Mouse (Mus musculus): ENCODE results near the gene Gm6583. TPM values are rescaled to one million over a fixed set of nuclear protein-coding genes. Genes with fewer than 3 reads are reported as not detected.

Gm6583 gene
- 1.0 and 1.4 TPM in 2 replicates for polyA plus RNA-seq (2012; ENCODE audit: insufficient read depth, low replicate concordance)

- peak within 1 kb of the TSS; percentile 76 for H3K4me3 ChIP-seq (replicated peaks)
- no peaks in the 10 kb centered on the region for H3K27me3 ChIP-seq (replicated peaks)
- H3K4me1 ChIP-seq: peaks cover 97% of the 10 kb centered on the region
- TF ChIP-seq FLI1 (IDR thresholded peaks at IDR 0.05; ENCODE audit: low read length) (no peak), GATA1 (IDR thresholded peaks at IDR 0.05; ENCODE audit: borderline replicate concordance, low read length) (no peak)
- peaks cover 96% of the 10 kb centered on the region for H3K36me3 ChIP-seq (replicated peaks; ENCODE audit: low read length)
- no peaks in the 10 kb centered on the region for H3K9me3 ChIP-seq
These were observed at the start of gene Gm6583 for GRCm38 (mm10) chr5:112355910-112356309. TSS of gene Gm6583 (minus strand) at chr5:112356033.

- Histone ChIP-seq H3K27me3 (replicated peaks) (peaks cover 64% of the 10 kb centered on the region), H3K4me3 (replicated peaks) (no peak overlapping the region), H3K9me3 (peaks cover 7% of the 10 kb centered on the region), H3K36me3 (replicated peaks; ENCODE audit: low read length) (no peaks in the 10 kb centered on the region), H3K4me1 (peaks cover 7% of the 10 kb centered on the region)
- TF ChIP-seq FLI1 (IDR thresholded peaks at IDR 0.05; ENCODE audit: low read length) (no peak), GATA1 (IDR thresholded peaks at IDR 0.05; ENCODE audit: borderline replicate concordance, low read length) (no peak)
These were observed 46.6 kb upstream of the Gm6583 start for GRCm38 (mm10) chr5:112402437-112402836.

GRCm38 (mm10) chr5:112399284-112399683, 43.5 kb upstream of the Gm6583 start:
- peaks cover 11% of the 10 kb centered on the region for H3K4me1 ChIP-seq
- TF ChIP-seq FLI1 (IDR thresholded peaks at IDR 0.05; ENCODE audit: low read length) (no peak), GATA1 (IDR thresholded peaks at IDR 0.05; ENCODE audit: borderline replicate concordance, low read length) (no peak)
- peaks cover 71% of the 10 kb centered on the region for H3K27me3 ChIP-seq (replicated peaks)

GRCm38 (mm10) chr5:112396066-112396465, 40.2 kb upstream of the Gm6583 start:
- Histone ChIP-seq H3K9me3 (peaks cover 19% of the 10 kb centered on the region), H3K4me1 (peaks cover 24% of the 10 kb centered on the region), H3K4me3 (replicated peaks) (no peak overlapping the region), H3K36me3 (replicated peaks; ENCODE audit: low read length) (no peaks in the 10 kb centered on the region), H3K27me3 (replicated peaks) (peaks cover 90% of the 10 kb centered on the region)
- no peak for TF ChIP-seq FLI1 (IDR thresholded peaks at IDR 0.05; ENCODE audit: low read length)
- TF ChIP-seq GATA1 (IDR thresholded peaks at IDR 0.05; ENCODE audit: borderline replicate concordance, low read length): no peak

More at GRCm38 (mm10) chr5:112399284-112399683, 43.5 kb upstream of the Gm6583 start:
- H3K36me3 ChIP-seq (replicated peaks; ENCODE audit: low read length): no peaks in the 10 kb centered on the region
- no peak overlapping the region for H3K4me3 ChIP-seq (replicated peaks)
- peaks cover 15% of the 10 kb centered on the region for H3K9me3 ChIP-seq

- no peak for TF ChIP-seq GATA1 (IDR thresholded peaks at IDR 0.05; ENCODE audit: borderline replicate concordance, low read length)
- no peak for TF ChIP-seq FLI1 (IDR thresholded peaks at IDR 0.05; ENCODE audit: low read length)
- Histone ChIP-seq H3K4me1 (peaks cover 34% of the 10 kb centered on the region), H3K27me3 (replicated peaks) (peaks cover 88% of the 10 kb centered on the region), H3K36me3 (replicated peaks; ENCODE audit: low read length) (no peaks in the 10 kb centered on the region), H3K4me3 (replicated peaks) (peak within 1 kb of the TSS; percentile 91), H3K9me3 (peaks cover 20% of the 10 kb centered on the region)
These were observed 39.1 kb upstream of the Gm6583 start, which contains the start of gene Asphd2 for GRCm38 (mm10) chr5:112394779-112395443. TSS of gene Asphd2 (minus strand) at chr5:112394866.

GRCm38 (mm10) chr5:112394415-112394763, 38.6 kb upstream of the Gm6583 start:
- Histone ChIP-seq H3K4me1 (peaks cover 39% of the 10 kb centered on the region), H3K4me3 (replicated peaks) (peak overlapping the region; percentile 91), H3K27me3 (replicated peaks) (peaks cover 88% of the 10 kb centered on the region), H3K9me3 (peaks cover 20% of the 10 kb centered on the region), H3K36me3 (replicated peaks; ENCODE audit: low read length) (no peaks in the 10 kb centered on the region)
- no peak for TF ChIP-seq GATA1 (IDR thresholded peaks at IDR 0.05; ENCODE audit: borderline replicate concordance, low read length)
- no peak for TF ChIP-seq FLI1 (IDR thresholded peaks at IDR 0.05; ENCODE audit: low read length)

- TF ChIP-seq GATA1 (IDR thresholded peaks at IDR 0.05; ENCODE audit: borderline replicate concordance, low read length): no peak
- TF ChIP-seq FLI1 (IDR thresholded peaks at IDR 0.05; ENCODE audit: low read length): no peak
- peaks cover 44% of the 10 kb centered on the region for H3K4me1 ChIP-seq
- H3K36me3 ChIP-seq (replicated peaks; ENCODE audit: low read length): no peaks in the 10 kb centered on the region
- H3K9me3 ChIP-seq: peaks cover 20% of the 10 kb centered on the region
- H3K4me3 ChIP-seq (replicated peaks): peak overlapping the region; percentile 91
- peaks cover 88% of the 10 kb centered on the region for H3K27me3 ChIP-seq (replicated peaks)
These were observed 38.0 kb upstream of the Gm6583 start for GRCm38 (mm10) chr5:112393741-112394414.

- peaks cover 26% of the 10 kb centered on the region for H3K9me3 ChIP-seq
- peaks cover 2% of the 10 kb centered on the region for H3K36me3 ChIP-seq (replicated peaks; ENCODE audit: low read length)
- H3K4me1 ChIP-seq: peaks cover 48% of the 10 kb centered on the region
- H3K4me3 ChIP-seq (replicated peaks): peak overlapping the region; percentile 51
- TF ChIP-seq GATA1 (IDR thresholded peaks at IDR 0.05; ENCODE audit: borderline replicate concordance, low read length): no peak
- TF ChIP-seq FLI1 (IDR thresholded peaks at IDR 0.05; ENCODE audit: low read length): no peak
- H3K27me3 ChIP-seq (replicated peaks): peaks cover 90% of the 10 kb centered on the region
These were observed 36.0 kb upstream of the Gm6583 start for GRCm38 (mm10) chr5:112391676-112392323.

GRCm38 (mm10) chr5:112391002-112391401, 35.2 kb upstream of the Gm6583 start:
- Histone ChIP-seq H3K4me1 (peaks cover 49% of the 10 kb centered on the region), H3K36me3 (replicated peaks; ENCODE audit: low read length) (peaks cover 10% of the 10 kb centered on the region), H3K9me3 (peaks cover 23% of the 10 kb centered on the region), H3K27me3 (replicated peaks) (peaks cover 85% of the 10 kb centered on the region), H3K4me3 (replicated peaks) (no peak overlapping the region)
- TF ChIP-seq FLI1 (IDR thresholded peaks at IDR 0.05; ENCODE audit: low read length) (no peak), GATA1 (IDR thresholded peaks at IDR 0.05; ENCODE audit: borderline replicate concordance, low read length) (no peak)

All from megakaryocyte, embryonic 14.5 days (primary cell).